In the genomic region with DNA sequence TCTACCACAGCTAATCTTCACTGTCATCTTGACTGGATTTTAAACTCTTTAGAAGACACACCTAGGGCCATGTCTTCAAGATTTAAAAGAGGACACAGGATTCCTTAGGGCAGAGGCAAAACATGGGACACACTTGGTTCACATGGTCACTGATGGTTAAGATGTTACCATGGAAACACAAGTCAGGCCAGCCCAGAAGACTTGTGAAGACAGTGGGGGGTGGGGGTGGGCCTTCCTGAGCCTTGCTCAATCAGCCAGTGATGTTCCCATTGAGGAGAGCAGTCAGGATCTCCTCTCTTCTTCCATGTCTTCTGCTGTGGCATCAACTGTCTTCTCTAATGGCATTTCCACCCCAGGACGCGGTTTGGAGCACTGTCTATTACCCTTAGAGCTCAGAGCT, we compare ENCODE assay signal across 19 mouse cellular contexts.
"Had no signal": no experiment of that assay in that cellular context is flagged by ENCODE, and none has a peak within 500 bp of the region (broad histone marks: within the 10 kb centered on the region; RNA-seq: fewer than 3 reads in every experiment).

No protein-coding gene starts in this region.

- H3K4me3 ChIP-seq: lung, embryonic 15.5 days; midbrain, embryonic 12.5 days; myocyte; neural tube, embryonic 13.5 days; neural tube, embryonic 15.5 days; stomach, embryonic 15.5 days had no signal

- H3K27ac ChIP-seq: lung, embryonic 15.5 days; midbrain, embryonic 10.5 days; midbrain, embryonic 12.5 days; neural tube, embryonic 13.5 days; neural tube, embryonic 15.5 days; stomach, embryonic 15.5 days; stomach, postnatal 0 days had no signal

- DNase-seq: lung, adult 2 months; lung, postnatal 4 days; midbrain, embryonic 14.5 days; right cerebral cortex, adult 18-20 months; right cerebral cortex, postnatal 25 days; right cerebral cortex, postnatal 4 days; spleen, adult 18-20 months; thymus, adult 2 months; thymus, postnatal 25 days; thymus, postnatal 4 days had no signal

- H3K9ac ChIP-seq: lung, embryonic 15.5 days; midbrain, embryonic 12.5 days; neural tube, embryonic 13.5 days; neural tube, embryonic 15.5 days; stomach, embryonic 15.5 days had no signal

- H3K4me2 ChIP-seq: lung, embryonic 15.5 days; midbrain, embryonic 12.5 days; neural tube, embryonic 13.5 days; neural tube, embryonic 15.5 days; stomach, embryonic 15.5 days had no signal

- ATAC-seq: midbrain, embryonic 16.5 days had no signal

- H3K9me3 ChIP-seq: lung, embryonic 15.5 days; neural tube, embryonic 13.5 days; neural tube, embryonic 15.5 days; stomach, embryonic 15.5 days had no signal

- H3K27me3 ChIP-seq: stomach, embryonic 15.5 days had no signal

- H3K36me3 ChIP-seq: lung, embryonic 15.5 days; midbrain, embryonic 10.5 days; midbrain, embryonic 12.5 days; neural tube, embryonic 13.5 days; neural tube, embryonic 15.5 days; stomach, embryonic 15.5 days had no signal
